Mouse (Mus musculus): Measurements from ENCODE around the gene Axl. TPM values are rescaled to one million over a fixed set of nuclear protein-coding genes. Genes with fewer than 3 reads are reported as not detected.
"Not testable (repeated sequence)": the region's sequence is repeated elsewhere in the genome, so short reads cannot be mapped to it uniquely, and the experiment has no call there.

Axl gene
- polyA plus RNA-seq, 1 experiment from 2014 or later: 83.7 TPM

DNA sequence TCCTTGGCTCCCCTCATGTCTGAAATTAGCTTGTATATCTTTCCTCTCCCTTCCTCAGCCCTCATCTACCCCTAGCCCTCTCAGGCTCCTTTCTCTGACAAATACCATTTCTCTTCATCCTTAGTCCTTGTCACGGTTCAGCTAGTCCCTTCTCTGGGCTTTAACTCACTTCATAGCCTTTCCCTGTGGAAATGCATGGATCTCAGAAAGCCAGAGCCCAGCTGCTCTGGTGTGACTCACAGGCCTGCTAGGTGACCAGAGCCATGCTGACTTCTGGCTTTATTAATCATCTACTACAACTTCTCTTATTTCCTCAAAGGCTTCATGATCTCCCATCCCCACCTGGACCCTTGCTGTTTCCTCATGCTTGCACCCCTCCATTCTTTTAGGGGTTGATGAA is 23.7 kb upstream of the Axl start:
- WGBS: 73% methylated on average over 1 of the region's 1 CpGs

DNA sequence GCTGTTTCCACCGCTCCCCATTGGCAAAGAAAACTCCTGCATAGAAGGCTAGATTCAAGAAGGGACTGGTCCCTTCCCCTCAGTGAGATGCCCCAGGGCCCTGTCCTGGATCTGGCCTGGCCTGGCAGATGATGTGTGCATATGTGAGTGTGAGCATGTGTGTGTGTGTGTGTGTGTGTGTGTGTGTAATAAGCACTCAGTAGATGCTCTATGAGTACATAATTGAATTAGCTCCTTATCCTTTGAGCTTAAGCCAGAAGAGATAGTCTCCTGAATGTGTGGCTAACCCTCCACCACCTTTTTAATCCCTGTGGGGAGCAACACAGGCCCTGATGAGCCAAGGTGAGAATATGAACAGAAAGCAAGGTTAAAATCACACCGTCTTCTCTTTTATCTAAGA is 23.2 kb upstream of the Axl start:
- no peaks in the 10 kb centered on the region for H3K36me3 ChIP-seq
- no peaks in the 10 kb centered on the region for H3K9me3 ChIP-seq
- no peak overlapping the region for H3K27ac ChIP-seq
- no peak overlapping the region for H3K4me3 ChIP-seq (replicated peaks)
- no peak overlapping the region for H3K9ac ChIP-seq
- no peak overlapping the region for H3K4me2 ChIP-seq
- no peak for ATAC-seq (ENCODE audit: insufficient read depth, low FRiP score, low read depth)
- no peaks in the 10 kb centered on the region for H3K27me3 ChIP-seq (replicated peaks)
- peaks cover 7% of the 10 kb centered on the region; the same call in 1 of the 2 replicates for H3K4me1 ChIP-seq
- WGBS: 72% methylated on average over 2 of the region's 2 CpGs

More for the DNA sequence above, 23.7 kb upstream of the Axl start:
- Histone ChIP-seq H3K4me3 (replicated peaks) (no peak overlapping the region), H3K36me3 (no peaks in the 10 kb centered on the region), H3K9me3 (no peaks in the 10 kb centered on the region), H3K9ac (no peak overlapping the region), H3K27ac (no peak overlapping the region), H3K4me1 (peaks cover 7% of the 10 kb centered on the region; the same call in 1 of the 2 replicates), H3K27me3 (replicated peaks) (no peaks in the 10 kb centered on the region), H3K4me2 (no peak overlapping the region)
- no peak for ATAC-seq (ENCODE audit: insufficient read depth, low FRiP score, low read depth)

GRCm38 (mm10) chr7:25805631-25806343 is 17.3 kb upstream of the Axl start:
- H3K27me3 ChIP-seq (replicated peaks): no peaks in the 10 kb centered on the region
- H3K4me2 ChIP-seq: peak overlapping the region; percentile 44
- 0 out of 2 replicates have a peak, but pooled peaks have one; percentile 23 for ATAC-seq (ENCODE audit: insufficient read depth, low FRiP score, low read depth)
- peak overlapping the region; percentile 20 for H3K4me3 ChIP-seq (replicated peaks)
- no peak overlapping the region for H3K9ac ChIP-seq
- H3K4me1 ChIP-seq: peaks cover 14% of the 10 kb centered on the region
- 23% methylated on average over 21 of the region's 21 CpGs for WGBS
- H3K9me3 ChIP-seq: no peaks in the 10 kb centered on the region
- H3K36me3 ChIP-seq: 0 out of 2 replicates have a peak, but pooled peaks cover 2% of the 10 kb centered on the region
- no peak overlapping the region for H3K27ac ChIP-seq

DNA sequence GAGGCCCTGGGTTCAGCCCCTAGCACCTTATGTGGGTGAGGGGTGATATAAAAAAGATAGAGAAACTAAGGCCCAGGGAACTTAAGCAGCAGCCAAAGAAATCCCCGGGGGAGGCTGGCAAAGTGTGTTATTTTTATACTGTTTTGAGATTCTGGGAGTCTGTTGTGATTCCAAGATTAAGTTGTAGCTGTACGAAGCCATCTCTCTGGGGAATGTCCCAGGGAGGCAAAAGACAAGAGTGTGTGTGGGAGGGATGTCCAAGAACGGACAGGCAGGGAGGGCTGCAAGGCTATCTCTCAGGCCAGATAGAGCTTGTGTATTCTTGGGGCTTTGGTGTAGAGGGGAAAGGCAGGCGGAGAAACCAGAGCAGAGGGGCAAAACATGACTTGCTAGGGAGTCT is 16.3 kb upstream of the Axl start:
- 68% methylated on average over 4 of the region's 4 CpGs for WGBS
- Histone ChIP-seq H3K9me3 (no peaks in the 10 kb centered on the region), H3K27me3 (replicated peaks) (no peaks in the 10 kb centered on the region), H3K4me1 (peaks cover 14% of the 10 kb centered on the region), H3K27ac (no peak overlapping the region), H3K4me2 (no peak overlapping the region), H3K36me3 (0 out of 2 replicates have a peak, but pooled peaks cover 2% of the 10 kb centered on the region), H3K4me3 (replicated peaks) (no peak overlapping the region), H3K9ac (no peak overlapping the region)
- ATAC-seq (ENCODE audit: insufficient read depth, low FRiP score, low read depth): no peak

DNA sequence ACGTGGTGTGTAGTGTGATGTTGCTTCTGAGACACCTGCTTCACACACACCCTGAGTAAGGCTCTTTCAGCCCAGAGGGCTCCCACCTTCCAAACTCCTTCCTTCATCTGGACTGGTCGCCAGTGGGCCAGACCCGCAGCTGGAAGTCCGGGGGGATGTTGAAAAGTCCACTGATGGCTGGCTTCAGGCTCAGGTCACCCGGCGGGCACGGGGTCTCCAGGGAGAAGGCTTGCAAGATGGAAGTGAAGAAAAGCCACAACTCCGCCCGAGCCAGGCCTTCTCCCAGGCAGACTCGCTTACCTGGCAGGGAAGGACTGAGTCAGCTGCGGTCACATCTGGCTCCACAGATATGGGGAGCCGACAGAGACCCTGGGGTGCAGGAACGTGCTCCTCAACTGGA is 15.0 kb upstream of the Axl start:
- Histone ChIP-seq H3K36me3 (0 out of 2 replicates have a peak, but pooled peaks cover 2% of the 10 kb centered on the region), H3K4me2 (no peak overlapping the region), H3K27ac (peak overlapping the region; percentile 89; the same call in 1 of the 2 replicates), H3K9me3 (no peaks in the 10 kb centered on the region), H3K4me1 (peaks cover 14% of the 10 kb centered on the region), H3K4me3 (replicated peaks) (no peak overlapping the region), H3K27me3 (replicated peaks) (no peaks in the 10 kb centered on the region), H3K9ac (no peak overlapping the region)
- ATAC-seq (ENCODE audit: insufficient read depth, low FRiP score, low read depth): no peak
- WGBS: 81% methylated on average over 13 of the region's 13 CpGs

DNA sequence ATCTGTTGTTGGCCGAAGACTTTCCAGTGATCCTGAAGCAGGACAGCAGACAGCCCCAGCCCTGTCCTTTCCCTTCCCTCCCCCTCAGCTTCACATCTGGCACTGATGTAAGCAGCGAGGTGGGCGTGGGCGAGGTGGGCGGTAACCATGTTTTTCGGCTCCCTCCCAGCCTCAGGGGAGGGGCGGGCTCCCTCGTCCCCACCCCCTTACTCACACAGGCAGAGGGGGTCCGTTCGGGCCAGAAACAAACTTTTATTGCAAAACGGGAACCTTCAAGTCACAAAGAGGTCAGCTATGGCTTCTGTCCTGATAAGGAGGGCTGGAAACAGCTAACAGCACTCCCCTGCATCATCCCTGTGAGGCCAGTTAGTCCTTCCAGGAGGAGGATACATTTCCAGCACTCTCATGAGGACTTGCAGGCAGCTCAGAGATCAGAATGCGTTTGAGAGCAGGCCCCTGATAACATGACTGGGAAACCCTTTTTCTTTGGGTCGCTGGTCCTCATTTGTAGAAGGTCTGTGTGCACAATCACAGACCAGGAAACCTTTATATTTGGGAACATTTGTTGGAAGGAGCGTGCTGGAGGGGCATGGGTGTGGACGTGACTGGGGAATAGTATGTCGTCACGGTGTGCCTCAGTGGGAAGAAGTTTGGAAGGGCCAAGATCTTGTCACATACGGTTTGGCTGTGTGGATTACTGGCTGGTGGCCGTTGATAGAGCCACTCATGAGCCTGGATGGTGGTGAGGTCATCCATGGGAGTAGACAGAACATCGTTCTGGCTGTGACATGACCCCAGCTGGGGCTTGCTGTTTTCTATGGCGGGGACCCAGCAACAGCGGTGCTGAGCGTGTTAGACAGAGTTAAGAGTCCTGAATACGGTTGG is 14.0 kb upstream of the Axl start:
- peak; percentile 58 for ATAC-seq (ENCODE audit: insufficient read depth, low FRiP score, low read depth)
- peaks cover 14% of the 10 kb centered on the region for H3K4me1 ChIP-seq
- no peaks in the 10 kb centered on the region for H3K9me3 ChIP-seq
- peak overlapping the region; percentile 89 for H3K27ac ChIP-seq
- no peaks in the 10 kb centered on the region for H3K27me3 ChIP-seq (replicated peaks)
- no peak overlapping the region for H3K9ac ChIP-seq
- 0 out of 2 replicates have a peak, but pooled peaks cover 2% of the 10 kb centered on the region for H3K36me3 ChIP-seq
- peak overlapping the region; percentile 39 for H3K4me2 ChIP-seq
- H3K4me3 ChIP-seq (replicated peaks): no peak overlapping the region; the same call in 1 of the 2 replicates
- WGBS: 24% methylated on average over 24 of the region's 24 CpGs

DNA sequence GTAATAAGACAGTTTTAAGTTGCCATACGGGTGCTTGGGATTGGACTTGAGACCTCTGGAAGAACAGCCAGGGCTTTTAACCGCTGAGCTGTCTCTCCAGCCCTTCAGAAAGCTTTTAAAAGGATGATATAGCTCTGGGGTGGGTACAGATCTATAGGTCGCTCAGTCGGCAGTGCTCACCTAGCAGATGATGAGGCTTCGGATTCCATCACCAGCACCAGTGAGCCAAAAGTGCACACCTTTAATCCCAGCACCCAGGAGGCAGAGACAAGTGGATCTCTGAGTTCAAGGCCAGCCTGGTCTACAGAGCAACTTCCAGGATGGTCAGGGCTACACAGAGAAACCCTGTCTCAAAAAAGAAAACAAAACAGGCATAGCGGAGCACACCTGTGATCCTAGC is 12.5 kb upstream of the Axl start:
- Histone ChIP-seq H3K9ac (no peak overlapping the region), H3K4me1 (peaks cover 14% of the 10 kb centered on the region), H3K27me3 (replicated peaks) (no peaks in the 10 kb centered on the region), H3K4me3 (replicated peaks) (no peak overlapping the region), H3K36me3 (0 out of 2 replicates have a peak, but pooled peaks cover 2% of the 10 kb centered on the region), H3K27ac (no peak overlapping the region), H3K4me2 (no peak overlapping the region), H3K9me3 (no peaks in the 10 kb centered on the region)
- no peak for ATAC-seq (ENCODE audit: insufficient read depth, low FRiP score, low read depth)
- WGBS: 90% methylated on average over 6 of the region's 6 CpGs

GRCm38 (mm10) chr7:25799369-25799768 is 10.9 kb upstream of the Axl start:
- Histone ChIP-seq H3K4me2 (no peak overlapping the region), H3K9me3 (no peaks in the 10 kb centered on the region), H3K36me3 (0 out of 2 replicates have a peak, but pooled peaks cover 2% of the 10 kb centered on the region), H3K9ac (no peak overlapping the region), H3K4me1 (peaks cover 11% of the 10 kb centered on the region; the same call in 1 of the 2 replicates), H3K27me3 (replicated peaks) (no peaks in the 10 kb centered on the region), H3K27ac (no peak overlapping the region), H3K4me3 (replicated peaks) (no peak overlapping the region)
- 63% methylated on average over 1 of the region's 1 CpGs for WGBS
- ATAC-seq (ENCODE audit: insufficient read depth, low FRiP score, low read depth): no peak

DNA sequence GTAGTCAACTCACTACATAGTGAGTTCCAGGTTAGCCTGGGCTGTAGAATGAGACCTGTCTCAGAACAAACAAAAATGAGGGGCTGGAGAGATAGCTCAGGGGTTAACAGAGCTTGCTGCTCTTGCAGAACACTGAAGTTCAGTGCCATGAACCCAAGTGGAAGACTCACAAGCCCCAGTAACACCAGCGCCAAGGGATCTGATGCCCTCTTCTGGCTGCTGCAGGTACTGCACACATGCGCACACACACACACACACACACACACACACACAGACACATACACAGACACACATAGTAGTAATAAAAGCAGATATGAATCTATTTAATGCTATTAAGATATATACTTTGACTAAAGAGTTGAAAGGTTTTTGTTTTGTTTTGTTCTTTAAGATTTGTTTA is 10.0 kb upstream of the Axl start:
- Histone ChIP-seq H3K27me3 (replicated peaks) (no peaks in the 10 kb centered on the region), H3K36me3 (0 out of 2 replicates have a peak, but pooled peaks cover 2% of the 10 kb centered on the region), H3K27ac (no peak overlapping the region), H3K9me3 (no peaks in the 10 kb centered on the region), H3K4me2 (no peak overlapping the region), H3K4me1 (peaks cover 10% of the 10 kb centered on the region; the same call in 1 of the 2 replicates), H3K4me3 (replicated peaks) (no peak overlapping the region), H3K9ac (no peak overlapping the region)
- no peak for ATAC-seq (ENCODE audit: insufficient read depth, low FRiP score, low read depth)
- 90% methylated on average over 2 of the region's 2 CpGs for WGBS

DNA sequence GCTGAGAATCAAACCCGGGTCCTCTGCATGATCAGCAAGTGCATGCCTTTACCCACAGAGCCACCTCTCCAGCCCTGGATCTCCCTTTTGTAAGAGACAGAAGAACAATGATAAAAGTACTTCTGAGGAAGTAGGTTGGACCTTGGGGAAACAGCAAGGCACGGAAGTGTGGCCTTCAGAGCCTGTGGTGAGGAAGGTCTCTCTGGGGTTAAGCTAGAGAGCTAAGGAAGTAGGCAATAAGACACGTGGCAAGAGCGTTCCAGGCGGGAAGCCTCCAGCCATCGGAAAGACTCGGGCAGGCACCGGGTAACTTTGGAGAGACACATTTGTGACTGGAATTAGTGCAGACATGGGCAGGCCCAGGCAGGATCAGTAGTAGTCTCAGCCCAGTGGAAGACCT is 6.3 kb upstream of the Axl start:
- H3K9me3 ChIP-seq: no peaks in the 10 kb centered on the region
- no peak overlapping the region for H3K4me2 ChIP-seq
- 0 out of 2 replicates have a peak, but pooled peaks cover 2% of the 10 kb centered on the region for H3K4me1 ChIP-seq
- H3K4me3 ChIP-seq (replicated peaks): no peak overlapping the region
- H3K27ac ChIP-seq: no peak overlapping the region
- H3K36me3 ChIP-seq: no peaks in the 10 kb centered on the region
- ATAC-seq (ENCODE audit: insufficient read depth, low FRiP score, low read depth): no peak
- no peaks in the 10 kb centered on the region for H3K27me3 ChIP-seq (replicated peaks)
- no peak overlapping the region for H3K9ac ChIP-seq
- 79% methylated on average over 8 of the region's 8 CpGs for WGBS

GRCm38 (mm10) chr7:25793679-25794078 is 5.2 kb upstream of the Axl start:
- H3K4me2 ChIP-seq: no peak overlapping the region
- WGBS: 59% methylated on average over 3 of the region's 3 CpGs
- no peak for ATAC-seq (ENCODE audit: insufficient read depth, low FRiP score, low read depth)
- H3K4me3 ChIP-seq (replicated peaks): no peak overlapping the region
- no peaks in the 10 kb centered on the region for H3K27me3 ChIP-seq (replicated peaks)
- no peaks in the 10 kb centered on the region for H3K9me3 ChIP-seq
- H3K36me3 ChIP-seq: no peaks in the 10 kb centered on the region
- H3K27ac ChIP-seq: no peak overlapping the region
- peaks cover 8% of the 10 kb centered on the region for H3K4me1 ChIP-seq
- H3K9ac ChIP-seq: no peak overlapping the region

- not testable (repeated sequence) for H3K27ac ChIP-seq; H3K9ac ChIP-seq; H3K9me3 ChIP-seq; H3K36me3 ChIP-seq; H3K4me3 ChIP-seq (replicated peaks); H3K4me2 ChIP-seq; H3K27me3 ChIP-seq (replicated peaks); H3K4me1 ChIP-seq; ATAC-seq (ENCODE audit: insufficient read depth, low FRiP score, low read depth)
- WGBS: 70% methylated on average over 9 of the region's 9 CpGs
These were observed 4.5 kb upstream of the Axl start for GRCm38 (mm10) chr7:25792966-25793365.
